Mouse (Mus musculus): ENCODE measurements at regions not wholly inside any gene's neighbourhood (a gene's known extent, or its start where the extent isn't known, plus 50 kb on each side); places are given as distances from the start of the nearest gene placed in this dataset.
A peak's percentile ranks its signal among the peaks of the same experiment; 100 is the strongest.

DNA sequence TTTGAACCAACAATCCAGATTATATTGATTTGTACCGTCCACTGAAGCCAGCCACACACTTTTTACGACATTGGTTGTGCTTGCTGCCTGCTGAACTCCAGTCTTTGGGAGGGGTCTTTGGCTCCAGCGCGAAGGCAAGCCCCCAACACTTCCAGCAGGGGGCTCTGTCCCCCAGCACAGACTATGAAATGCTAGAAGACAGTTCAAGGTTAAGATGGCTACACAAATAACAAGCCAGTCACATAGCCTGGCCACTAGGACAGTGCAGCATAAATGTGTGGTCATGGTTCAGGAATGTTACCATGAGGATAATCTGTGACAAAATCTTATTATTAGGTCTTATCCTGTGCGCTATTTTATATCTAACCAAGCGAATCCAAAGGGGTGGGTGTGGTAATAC, 224.4 kb upstream of the Pabpc6 start:
- Histone ChIP-seq H3K27me3 (no peaks in the 10 kb centered on the region), H3K4me1 (0 out of 2 replicates have a peak, but pooled peaks cover 2% of the 10 kb centered on the region), H3K9ac (replicated peaks) (no peak overlapping the region), H3K27ac (replicated peaks) (no peak overlapping the region), H3K9me3 (no peaks in the 10 kb centered on the region), H3K4me3 (no peak overlapping the region), H3K4me2 (replicated peaks) (no peak overlapping the region), H3K36me3 (no peaks in the 10 kb centered on the region)
- WGBS = 61% methylated on average over 6 of the region's 6 CpGs
- ATAC-seq (replicated peaks) = no peak

DNA sequence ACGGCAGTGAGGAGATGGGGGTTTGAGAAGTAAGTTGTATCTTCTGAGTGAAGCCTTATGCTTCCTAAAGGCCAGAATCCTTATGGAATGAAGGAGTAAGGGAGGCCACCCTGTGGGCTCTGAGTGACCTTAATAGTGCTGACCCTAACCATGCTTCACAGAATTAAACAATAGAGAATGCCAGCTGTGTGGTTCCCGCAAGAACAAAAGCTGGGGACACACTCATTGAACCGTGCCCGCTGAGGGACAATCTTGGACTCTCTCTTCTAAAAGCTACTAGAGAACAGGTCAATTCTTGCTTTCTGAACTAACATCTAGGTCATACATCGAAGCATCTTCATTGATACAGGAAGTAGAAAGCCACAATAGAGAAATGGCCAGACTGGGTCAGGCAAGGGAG, 223.3 kb upstream of the Pabpc6 start:
- H3K4me1 ChIP-seq = peaks cover 9% of the 10 kb centered on the region
- 37% methylated on average over 5 of the region's 5 CpGs for WGBS
- no peaks in the 10 kb centered on the region for H3K36me3 ChIP-seq
- H3K27ac ChIP-seq (replicated peaks) = no peak overlapping the region
- H3K4me2 ChIP-seq (replicated peaks) = no peak overlapping the region
- no peak overlapping the region for H3K9ac ChIP-seq (replicated peaks)
- no peaks in the 10 kb centered on the region for H3K9me3 ChIP-seq
- no peak for ATAC-seq (replicated peaks)
- no peaks in the 10 kb centered on the region for H3K27me3 ChIP-seq
- no peak overlapping the region for H3K4me3 ChIP-seq

DNA sequence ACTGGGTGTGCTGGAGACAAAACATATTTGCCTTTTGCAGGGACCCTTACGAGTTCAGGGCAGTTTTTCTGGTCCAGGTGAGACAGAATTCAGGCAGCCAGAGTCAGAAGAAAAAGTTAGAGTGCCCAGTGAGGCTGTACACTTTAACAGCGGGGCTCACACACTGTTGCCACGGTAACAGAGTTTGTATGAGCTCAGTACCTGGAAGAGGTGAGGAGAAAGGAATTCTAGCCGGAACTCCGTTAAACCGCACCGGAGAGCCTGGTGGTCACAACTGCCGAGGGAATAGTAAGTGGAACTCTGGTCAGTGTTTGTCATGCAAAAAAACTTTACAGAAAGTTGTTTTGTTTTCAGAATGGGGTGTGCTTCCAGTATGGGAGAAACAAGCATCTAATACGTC, 222.6 kb upstream of the Pabpc6 start:
- H3K4me1 ChIP-seq = peaks cover 9% of the 10 kb centered on the region
- no peak overlapping the region for H3K27ac ChIP-seq (replicated peaks)
- ATAC-seq (replicated peaks) = no peak
- H3K27me3 ChIP-seq = no peaks in the 10 kb centered on the region
- no peak overlapping the region for H3K9ac ChIP-seq (replicated peaks)
- H3K4me3 ChIP-seq = no peak overlapping the region
- H3K9me3 ChIP-seq = no peaks in the 10 kb centered on the region
- 76% methylated on average over 9 of the region's 9 CpGs for WGBS
- H3K4me2 ChIP-seq (replicated peaks) = no peak overlapping the region
- no peaks in the 10 kb centered on the region for H3K36me3 ChIP-seq

DNA sequence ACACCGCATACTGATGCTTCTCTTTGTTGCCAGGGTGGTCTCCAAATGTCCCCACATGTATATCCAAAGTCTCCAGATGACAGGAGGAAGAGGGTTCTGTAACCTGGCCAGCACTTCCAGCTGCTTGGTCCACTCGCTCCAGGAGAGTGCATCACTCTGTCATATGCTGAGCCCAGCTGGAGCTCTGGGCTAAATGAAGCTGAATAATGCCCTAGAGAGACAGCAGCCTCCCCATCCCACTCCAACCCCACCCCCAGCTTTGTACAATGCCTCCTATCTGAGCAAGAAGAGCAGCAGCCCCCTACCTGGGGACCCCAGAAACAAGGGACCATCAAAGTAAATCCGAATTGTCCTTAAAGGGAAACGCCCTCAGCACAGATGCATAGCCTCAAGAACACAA, 219.0 kb upstream of the Pabpc6 start:
- Histone ChIP-seq H3K27me3 (no peaks in the 10 kb centered on the region), H3K9me3 (no peaks in the 10 kb centered on the region), H3K4me3 (no peak overlapping the region), H3K4me2 (replicated peaks) (no peak overlapping the region), H3K27ac (replicated peaks) (no peak overlapping the region), H3K36me3 (no peaks in the 10 kb centered on the region), H3K9ac (replicated peaks) (no peak overlapping the region), H3K4me1 (peaks cover 24% of the 10 kb centered on the region)
- ATAC-seq (replicated peaks) = no peak
- WGBS = 65% methylated on average over 4 of the region's 4 CpGs

DNA sequence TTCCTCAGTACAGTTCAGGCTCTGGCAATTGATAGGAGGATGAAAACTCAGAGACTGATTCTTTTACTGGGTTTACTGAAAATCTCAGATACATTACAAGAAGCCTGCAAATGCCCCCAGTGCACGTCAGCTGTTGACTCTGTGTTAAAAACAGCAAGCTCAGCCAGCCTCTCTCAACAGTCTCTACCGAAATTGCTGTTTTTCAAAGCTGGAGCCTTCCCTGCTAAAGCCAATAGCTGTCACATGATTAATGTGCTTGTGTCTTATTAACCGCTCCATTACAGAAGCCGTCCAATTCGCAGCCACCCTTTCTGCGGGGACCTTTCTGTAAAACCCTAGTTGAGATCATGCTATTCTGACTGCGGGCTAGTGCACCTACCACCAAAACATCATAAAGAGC, 215.6 kb upstream of the Pabpc6 start:
- Histone ChIP-seq H3K27me3 (no peaks in the 10 kb centered on the region), H3K4me2 (replicated peaks) (no peak overlapping the region), H3K9ac (replicated peaks) (no peak overlapping the region), H3K36me3 (no peaks in the 10 kb centered on the region), H3K9me3 (no peaks in the 10 kb centered on the region), H3K27ac (replicated peaks) (0 out of 2 replicates have a peak overlapping the region, but pooled peaks have one; percentile 27), H3K4me3 (no peak overlapping the region), H3K4me1 (peaks cover 31% of the 10 kb centered on the region)
- ATAC-seq (replicated peaks) = no peak
- 45% methylated on average over 7 of the region's 7 CpGs for WGBS

DNA sequence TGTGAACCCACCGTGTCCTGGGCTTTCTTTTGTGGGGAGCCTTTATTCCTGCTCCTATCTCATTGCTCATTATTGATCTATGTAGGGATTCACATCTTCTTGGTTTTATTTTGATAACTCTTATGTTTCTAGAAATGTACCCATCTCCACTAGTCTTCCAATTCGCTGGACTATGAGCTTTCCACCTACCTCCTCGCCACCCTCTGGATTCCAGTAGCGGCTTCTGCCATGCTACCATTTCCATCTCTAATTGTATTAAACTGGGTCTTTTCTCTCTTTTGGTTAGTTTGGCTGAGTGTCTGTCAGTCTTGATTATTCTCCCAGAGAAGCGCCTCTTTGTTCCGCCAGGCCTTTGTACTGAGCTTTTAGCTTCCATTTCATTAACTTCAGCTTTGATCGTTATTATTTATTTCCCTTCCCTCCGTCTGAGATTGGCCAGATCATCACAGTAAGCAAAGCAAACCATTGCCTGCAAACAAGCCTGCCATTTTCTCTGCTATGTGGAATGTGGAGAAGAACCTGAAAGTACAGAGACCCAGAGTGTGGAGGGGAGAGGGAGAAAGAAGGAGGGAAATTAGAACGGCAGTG, 213.2 kb upstream of the Pabpc6 start:
- 0 out of 2 replicates have a peak overlapping the region, but pooled peaks have one; percentile 28 for H3K27ac ChIP-seq (replicated peaks)
- no peaks in the 10 kb centered on the region for H3K27me3 ChIP-seq
- WGBS = 15% methylated on average over 9 of the region's 9 CpGs
- no peak overlapping the region for H3K4me3 ChIP-seq
- H3K9ac ChIP-seq (replicated peaks) = no peak overlapping the region
- H3K4me2 ChIP-seq (replicated peaks) = no peak overlapping the region
- H3K9me3 ChIP-seq = no peaks in the 10 kb centered on the region
- no peak for ATAC-seq (replicated peaks)
- peaks cover 34% of the 10 kb centered on the region for H3K4me1 ChIP-seq
- H3K36me3 ChIP-seq = no peaks in the 10 kb centered on the region

DNA sequence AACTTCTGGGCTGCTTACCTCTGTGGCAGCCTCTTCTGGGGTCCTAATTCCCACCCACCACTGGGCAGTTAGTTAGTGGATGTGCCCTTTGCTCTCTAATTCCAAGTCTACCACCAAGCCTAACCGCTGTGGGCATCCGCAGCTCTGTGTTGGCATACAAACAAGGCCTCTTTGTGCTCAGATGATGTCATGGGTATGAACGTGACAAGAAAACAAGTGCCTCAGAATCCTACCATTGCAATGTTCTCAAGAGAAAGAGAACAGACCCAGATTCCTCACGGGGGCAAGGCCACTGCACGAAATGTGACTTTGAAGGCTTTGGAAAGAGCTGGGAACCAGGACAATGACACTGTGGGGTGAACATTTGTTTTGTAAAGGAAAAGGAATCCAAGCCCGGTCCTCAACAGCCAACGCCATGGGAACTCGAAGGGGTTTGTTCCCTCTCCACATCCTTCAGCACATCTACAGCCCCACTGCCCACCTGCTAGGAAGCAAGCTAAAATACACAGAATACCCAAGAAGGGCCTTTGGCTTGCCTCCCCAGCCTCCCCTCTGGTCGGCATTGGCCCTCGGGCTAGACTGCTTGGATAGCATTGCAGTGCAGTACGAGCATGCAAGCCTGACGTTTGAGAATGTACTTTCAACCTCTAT, 210.2 kb upstream of the Pabpc6 start:
- peak; percentile 86 for ATAC-seq (replicated peaks)
- Histone ChIP-seq H3K4me2 (replicated peaks) (no peak overlapping the region), H3K4me1 (peaks cover 24% of the 10 kb centered on the region), H3K27ac (replicated peaks) (peak overlapping the region; percentile 81), H3K4me3 (no peak overlapping the region), H3K36me3 (no peaks in the 10 kb centered on the region), H3K9ac (replicated peaks) (no peak overlapping the region), H3K9me3 (no peaks in the 10 kb centered on the region), H3K27me3 (no peaks in the 10 kb centered on the region)
- WGBS = 22% methylated on average over 12 of the region's 12 CpGs

DNA sequence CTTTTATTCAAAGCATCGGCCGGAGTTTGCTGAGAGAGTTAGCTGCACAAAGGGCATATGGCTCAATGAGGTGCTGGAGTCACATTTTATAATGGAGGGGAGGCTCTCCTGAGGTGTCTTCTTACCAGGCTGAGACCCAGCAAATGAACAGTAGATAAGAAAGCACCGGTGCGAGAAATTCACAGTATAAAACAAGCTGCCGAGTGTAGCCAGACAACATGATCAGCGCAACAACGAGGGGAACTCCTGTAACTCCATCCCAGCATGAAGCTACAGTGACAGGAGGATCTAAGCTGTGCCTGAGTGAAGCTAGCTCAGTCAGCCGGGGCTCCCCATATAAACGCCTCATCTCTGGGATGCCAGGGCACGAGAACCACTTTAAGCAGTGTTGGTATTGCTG, 204.2 kb upstream of the Pabpc6 start:
- Histone ChIP-seq H3K4me3 (no peak overlapping the region), H3K4me2 (replicated peaks) (no peak overlapping the region), H3K36me3 (no peaks in the 10 kb centered on the region), H3K4me1 (peaks cover 8% of the 10 kb centered on the region), H3K9me3 (no peaks in the 10 kb centered on the region), H3K27ac (replicated peaks) (peak overlapping the region; percentile 58), H3K9ac (replicated peaks) (no peak overlapping the region), H3K27me3 (no peaks in the 10 kb centered on the region)
- WGBS = 40% methylated on average over 10 of the region's 10 CpGs
- no peak for ATAC-seq (replicated peaks)

DNA sequence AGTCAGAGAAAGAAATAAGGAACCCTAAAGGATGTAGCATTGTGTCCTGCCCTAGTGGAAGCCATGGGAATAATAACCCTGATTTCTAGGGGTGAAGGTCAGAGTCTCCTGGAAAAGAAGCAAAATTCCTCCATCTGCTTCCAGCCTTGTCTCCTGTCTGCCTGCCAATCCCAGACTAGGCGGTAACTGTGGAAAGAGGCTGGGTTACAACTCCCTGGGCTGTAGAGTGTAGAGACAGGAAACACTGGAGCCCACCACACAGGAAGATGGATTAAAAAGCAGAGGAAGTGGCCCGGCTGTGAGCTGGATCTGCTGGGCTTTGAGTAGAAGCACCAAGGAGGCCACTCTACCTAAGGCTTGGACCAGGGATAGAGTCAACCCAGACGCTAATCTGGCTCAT, 200.7 kb upstream of the Pabpc6 start:
- no peak for ATAC-seq (replicated peaks)
- 83% methylated on average over 3 of the region's 3 CpGs for WGBS
- Histone ChIP-seq H3K4me1 (peaks cover 8% of the 10 kb centered on the region), H3K27me3 (no peaks in the 10 kb centered on the region), H3K4me2 (replicated peaks) (no peak overlapping the region), H3K36me3 (no peaks in the 10 kb centered on the region), H3K9ac (replicated peaks) (no peak overlapping the region), H3K27ac (replicated peaks) (no peak overlapping the region), H3K9me3 (no peaks in the 10 kb centered on the region), H3K4me3 (no peak overlapping the region)

DNA sequence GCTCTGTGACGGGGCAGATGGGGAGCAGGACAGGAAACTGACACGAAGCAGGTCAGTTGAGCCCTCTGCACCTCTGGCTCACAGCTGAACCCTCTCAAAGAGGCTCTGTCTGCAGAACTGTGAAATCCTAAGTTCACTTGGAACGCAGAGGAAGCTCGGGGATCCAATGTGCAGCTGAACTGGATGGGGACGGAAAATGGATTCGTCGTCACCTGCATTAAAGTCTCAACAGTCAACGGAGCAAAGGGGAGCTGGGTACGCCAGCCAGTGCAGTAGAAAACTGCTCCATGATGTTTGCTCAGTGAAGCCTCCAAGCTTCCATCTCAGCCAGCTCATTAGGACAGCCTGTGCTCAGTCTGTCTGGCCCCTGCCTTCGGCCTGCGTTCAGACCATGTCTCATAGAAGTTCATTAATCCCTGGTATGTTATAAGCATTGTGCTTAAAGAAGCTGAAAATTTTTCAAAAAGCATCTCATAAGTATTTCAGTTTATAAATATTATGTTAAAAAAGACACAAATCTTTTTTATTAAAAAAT, 199.3 kb upstream of the Pabpc6 start:
- Histone ChIP-seq H3K4me3 (no peak overlapping the region), H3K9ac (replicated peaks) (no peak overlapping the region), H3K4me1 (peaks cover 4% of the 10 kb centered on the region), H3K4me2 (replicated peaks) (no peak overlapping the region), H3K27ac (replicated peaks) (no peak overlapping the region), H3K9me3 (no peaks in the 10 kb centered on the region), H3K36me3 (no peaks in the 10 kb centered on the region), H3K27me3 (no peaks in the 10 kb centered on the region)
- WGBS = 89% methylated on average over 11 of the region's 11 CpGs
- no peak for ATAC-seq (replicated peaks)

DNA sequence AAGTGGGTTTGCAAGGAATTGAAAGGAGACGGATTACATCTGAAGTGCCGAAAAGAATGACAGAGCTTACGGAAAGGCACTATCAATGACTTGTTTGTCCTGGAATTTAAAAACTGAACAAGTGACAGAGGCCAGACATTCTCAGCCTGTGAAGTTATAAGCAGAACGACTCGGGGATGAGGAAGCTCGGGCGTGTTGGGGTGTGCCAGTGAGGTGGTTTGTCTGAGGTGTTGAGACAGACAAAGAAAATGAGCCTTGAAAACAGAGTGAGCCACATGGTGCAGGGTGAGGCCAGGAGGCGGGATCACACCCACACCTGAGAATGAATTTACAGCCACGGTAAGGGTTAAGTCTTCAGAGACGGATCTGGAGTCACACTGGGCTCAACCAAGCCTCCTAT, 194.7 kb upstream of the Pabpc6 start:
- 76% methylated on average over 10 of the region's 10 CpGs for WGBS
- H3K27ac ChIP-seq (replicated peaks) = no peak overlapping the region
- H3K9ac ChIP-seq (replicated peaks) = no peak overlapping the region
- ATAC-seq (replicated peaks) = no peak
- H3K27me3 ChIP-seq = no peaks in the 10 kb centered on the region
- H3K4me3 ChIP-seq = no peak overlapping the region
- H3K9me3 ChIP-seq = no peaks in the 10 kb centered on the region
- H3K36me3 ChIP-seq = no peaks in the 10 kb centered on the region
- H3K4me1 ChIP-seq = peaks cover 12% of the 10 kb centered on the region
- H3K4me2 ChIP-seq (replicated peaks) = no peak overlapping the region

DNA sequence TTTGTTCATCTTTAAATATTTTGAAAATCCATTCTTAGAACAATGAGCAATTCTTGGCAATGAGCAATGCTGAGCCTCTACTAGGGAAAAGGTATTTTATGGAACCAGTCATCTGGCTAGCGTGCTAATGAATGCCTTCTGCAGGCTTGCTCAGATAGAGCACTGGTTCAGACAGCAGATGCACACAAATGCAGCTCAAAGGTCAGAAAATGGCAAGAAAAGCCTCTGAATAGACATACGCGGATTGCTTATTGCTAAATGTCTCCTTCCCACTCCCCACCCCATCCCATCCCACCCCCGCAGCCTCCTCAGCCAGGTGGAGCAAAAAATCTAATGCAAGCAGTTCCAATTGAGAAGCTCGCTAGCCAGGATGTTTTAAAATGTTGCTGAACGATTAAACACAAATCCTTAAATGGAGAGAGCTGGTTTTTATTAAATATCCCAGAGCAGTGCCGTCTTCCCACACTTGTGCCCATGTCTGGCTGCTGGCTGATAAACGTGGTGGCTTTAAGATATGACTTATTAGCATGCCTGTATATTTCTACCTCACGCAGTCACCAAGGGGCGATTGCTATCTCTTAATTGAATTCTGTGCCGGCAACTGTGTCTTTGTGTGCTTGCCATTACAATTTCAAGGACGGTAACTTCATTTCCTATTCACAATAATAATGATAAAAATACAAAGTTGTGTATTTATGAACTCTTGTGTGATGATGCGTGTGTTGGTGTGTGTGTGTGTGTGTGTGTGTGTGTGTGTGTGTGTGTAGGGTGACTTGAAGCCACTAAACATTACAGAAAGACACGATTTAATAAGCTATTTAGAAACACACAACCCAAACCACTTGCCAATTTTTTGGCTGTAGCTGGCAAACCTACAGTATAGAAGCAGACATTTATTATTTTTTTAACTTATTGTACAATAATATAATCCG, 192.7 kb upstream of the Pabpc6 start:
- 53% methylated on average over 15 of the region's 15 CpGs for WGBS
- no peak overlapping the region for H3K4me2 ChIP-seq (replicated peaks)
- H3K27ac ChIP-seq (replicated peaks) = peak overlapping the region; percentile 74
- no peaks in the 10 kb centered on the region for H3K9me3 ChIP-seq
- H3K4me3 ChIP-seq = no peak overlapping the region
- ATAC-seq (replicated peaks) = peak; percentile 13; the same call in 1 of the 2 replicates
- no peak overlapping the region for H3K9ac ChIP-seq (replicated peaks)
- H3K27me3 ChIP-seq = no peaks in the 10 kb centered on the region
- H3K4me1 ChIP-seq = peaks cover 12% of the 10 kb centered on the region
- H3K36me3 ChIP-seq = no peaks in the 10 kb centered on the region

Measured in forebrain, embryonic 15.5 days (tissue).